Mouse (Mus musculus) CH12.LX (cell line): ENCODE data around the gene Tex35. TPM values are rescaled to one million over a fixed set of nuclear protein-coding genes. Genes with fewer than 3 reads are reported as not detected.

ENCODE experiments used
- DNase-seq: peaks from one replicate; pipeline ENCODE4 v3.0.0-alpha.2; 2013; ENCODE audit errors: extremely low read depth
- H3K27ac ChIP-seq: 2 replicates; pipeline ENCODE4 v1.5.1; 2012; ENCODE audit warnings: low read depth, mild to moderate bottlenecking, control low read depth, moderate library complexity; ENCODE audit not compliant: insufficient read depth
- H3K27me3 ChIP-seq: replicated peaks from 2 replicates; pipeline ENCODE3; 2012; ENCODE audit warnings: inconsistent platforms
- H3K36me3 ChIP-seq, 2 experiments: replicated peaks in 1 of 2; 2 replicates each; pipeline versions ENCODE3 to v1.6.1; 2012; ENCODE audit warnings: inconsistent platforms in 1 of 2, low read length in 1 of 2, mild to moderate bottlenecking in 1 of 2, mixed read lengths in 1 of 2, moderate library complexity in 1 of 2; ENCODE audit not compliant: control insufficient read depth in 1 of 2, insufficient read depth in 1 of 2
- H3K4me1 ChIP-seq, 2 experiments: 2 replicates each; pipeline ENCODE4 v1.6.1; 2012; ENCODE audit warnings: inconsistent platforms in 1 of 2, moderate library complexity in 1 of 2; ENCODE audit not compliant: insufficient read depth in 2 of 2, control insufficient read depth in 1 of 2
- H3K4me2 ChIP-seq: 2 replicates; pipeline ENCODE4 v1.6.1; 2012; ENCODE audit warnings: low read depth, mild to moderate bottlenecking, control low read depth; ENCODE audit not compliant: poor library complexity, insufficient read depth, severe bottlenecking
- H3K4me3 ChIP-seq, 3 experiments: fragments of 150-350 bp in 1 of 3; sonication (generic) in 1 of 3; replicated peaks in 1 of 3; 2 replicates each; pipeline versions ENCODE3 to v1.5.1; 2011 to 2012; ENCODE audit warnings: low read depth in 2 of 3, low read length in 2 of 3, mild to moderate bottlenecking in 2 of 3, moderate library complexity in 2 of 3, control low read depth in 1 of 3, improper control_type of control experiment in 1 of 3, inconsistent platforms in 1 of 3, mixed read lengths in 1 of 3; ENCODE audit not compliant: poor library complexity in 1 of 3
- H3K79me2 ChIP-seq: replicated peaks from 2 replicates; pipeline ENCODE4 v1.6.1; 2012; ENCODE audit warnings: mild to moderate bottlenecking, moderate library complexity; ENCODE audit not compliant: control insufficient read depth, poor library complexity, insufficient read depth, severe bottlenecking; ENCODE audit errors: extremely low read depth
- H3K9ac ChIP-seq: 2 replicates; pipeline ENCODE4 v1.6.1; 2012; ENCODE audit warnings: low read depth, mild to moderate bottlenecking, control low read depth, moderate library complexity; ENCODE audit not compliant: insufficient read depth
- H3K9me3 ChIP-seq: replicated peaks from 2 replicates; pipeline ENCODE3; 2012; ENCODE audit warnings: low read length, inconsistent platforms, mixed read lengths
- BHLHE40 ChIP-seq: IDR thresholded peaks from 2 replicates; pipeline ENCODE4 v1.6.1; 2011; ENCODE audit warnings: mild to moderate bottlenecking, low read depth, low read length, improper control_type of control experiment
- EP300 ChIP-seq: IDR thresholded peaks from 2 replicates; pipeline ENCODE4 v1.6.1; 2011; ENCODE audit warnings: low read length, improper control_type of control experiment
- GABPA ChIP-seq: IDR thresholded peaks from 2 replicates; pipeline ENCODE4 v1.6.1; 2012; ENCODE audit warnings: low read depth, low read length, improper control_type of control experiment, inconsistent platforms; ENCODE audit not compliant: insufficient replicate concordance
- POLR2A ChIP-seq: IDR thresholded peaks from 2 replicates; pipeline ENCODE4 v1.6.1; 2011; ENCODE audit warnings: low read depth, mild to moderate bottlenecking, improper control_type of control experiment, low read length
- RAD21 ChIP-seq: IDR thresholded peaks from 2 replicates; pipeline ENCODE4 v1.6.1; 2011; ENCODE audit warnings: low read depth, mild to moderate bottlenecking, low read length, improper control_type of control experiment, moderate library complexity
- RCOR1 ChIP-seq: conservative IDR thresholded peaks from 2 replicates; pipeline ENCODE4 v1.6.1; 2012; ENCODE audit warnings: low read depth, mild to moderate bottlenecking, inconsistent platforms, low read length, improper control_type of control experiment
- SIN3A ChIP-seq: IDR thresholded peaks from 2 replicates; pipeline ENCODE4 v1.6.1; 2012; ENCODE audit warnings: low read length, improper control_type of control experiment, inconsistent platforms
- TBP ChIP-seq: conservative IDR thresholded peaks from 2 replicates; pipeline ENCODE4 v1.6.1; 2011; ENCODE audit warnings: low read depth, low read length, improper control_type of control experiment
- TCF12 ChIP-seq: IDR thresholded peaks from 2 replicates; pipeline ENCODE4 v1.6.1; 2014; ENCODE audit warnings: low read depth, mild to moderate bottlenecking, inconsistent platforms, low read length, improper control_type of control experiment
- USF1 ChIP-seq: IDR thresholded peaks from 2 replicates; pipeline ENCODE4 v1.6.1; 2014; ENCODE audit warnings: low read depth, mild to moderate bottlenecking, inconsistent platforms, low read length, improper control_type of control experiment
- USF2 ChIP-seq: conservative IDR thresholded peaks from 2 replicates; pipeline ENCODE4 v1.6.1; 2011; ENCODE audit warnings: low read depth, low read length, improper control_type of control experiment
- ZKSCAN1 ChIP-seq: IDR thresholded peaks from 2 replicates; pipeline ENCODE4 v1.6.1; 2012; ENCODE audit warnings: low read depth, inconsistent platforms, low read length, improper control_type of control experiment, borderline replicate concordance
- ZNF384 ChIP-seq: IDR thresholded peaks from 2 replicates; pipeline ENCODE4 v1.6.1; 2012; ENCODE audit warnings: low read depth, low read length, improper control_type of control experiment, inconsistent platforms
- dilution Hi-C: fragments of 300-500 bp; cut with MboI; formaldehyde crosslinking; loops from 2 replicates; pipeline ENCODE4 v1.14.3; 2020; ENCODE audit warnings: low sequenced_read_pairs; ENCODE audit not compliant: extremely low pct_unique_long_range_greater_than_20kb, extremely low pct_ligation_motif_present
- in situ Hi-C: fragments of 300-500 bp; cut with MboI; formaldehyde crosslinking; loops from 3 replicates; pipeline ENCODE4 v1.14.3; 2019; ENCODE audit warnings: low sequenced_read_pairs, low pct_ligation_motif_present, low pct_unique_long_range_greater_than_20kb, mixed read lengths
- polyA plus RNA-seq: library from polyadenylated mRNA; unstranded; fragments of >175 nt; gene quantifications from 2 replicates; pipeline ENCODE4 v1.2.1, GENCODE M21; 2012; ENCODE audit warnings: low read depth; ENCODE audit not compliant: insufficient read length
- total RNA-seq, 2 experiments: library from RNA; depleted of rRNA; stranded (reverse); fragments of 300-350 nt in 1 of 2; fragments of >200 nt in 1 of 2; gene quantifications; 2 replicates each; pipeline ENCODE4 v1.2.3; 2012 to 2014

Gene Tex35
- total and polyA plus RNA-seq, 3 experiments, result 0.87 to 3.3 (median 1.3) TPM

DNA sequence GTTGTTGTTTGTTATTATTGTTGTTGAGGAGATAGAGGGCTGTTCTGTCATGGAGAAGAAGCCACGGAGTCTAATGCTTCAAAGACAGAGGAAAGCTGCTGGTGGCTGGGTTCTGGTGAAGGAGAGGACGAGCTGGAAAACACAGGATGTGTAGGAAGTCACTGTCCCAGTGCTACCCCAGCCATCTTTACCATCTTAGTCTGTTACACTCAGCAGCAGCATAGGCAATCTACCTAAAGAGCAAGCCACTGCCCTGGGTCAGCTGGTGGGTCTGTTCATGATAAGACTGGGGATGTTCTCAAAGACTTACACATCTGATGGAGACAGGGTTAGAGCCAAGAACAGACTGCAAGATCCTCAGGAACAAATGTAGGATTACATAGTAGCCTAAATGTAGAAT, 58.6 kb downstream of the Tex35 start:
- in situ Hi-C loops (loop anchor here (5.0 kb wide), 2 partner anchors 53 to 118 kb away; no protein-coding TSS in a partner anchor), dilution Hi-C loops (no loop called here)
- Histone ChIP-seq H3K9me3 (no peaks in the 10 kb centered on the region), H3K27ac (peak overlapping the region; percentile 95), H3K4me2 (no peak overlapping the region), H3K36me3 (peaks cover 9 to 13% of the 10 kb centered on the region in 2 experiments), H3K79me2 (no peaks in the 10 kb centered on the region), H3K9ac (peak overlapping the region; percentile 70; the same call in 1 of the 2 replicates), H3K4me1 (peaks cover 34 to 65% of the 10 kb centered on the region in 2 experiments), H3K27me3 (no peaks in the 10 kb centered on the region), H3K4me3 (no peak overlapping the region)
- TF ChIP-seq TBP (no peak), EP300 (no peak), USF1 (no peak), SIN3A (no peak), ZNF384 (no peak), POLR2A (no peak), TCF12 (no peak), RAD21 (no peak), BHLHE40 (no peak), GABPA (no peak), ZKSCAN1 (no peak), USF2 (no peak), RCOR1 (no peak)
- no peak for DNase-seq

Other genes with a start within 250 kb of the Tex35 start
- 149 and 174 TPM in 2 replicates for gene Ralgps2, start 169.1 kb downstream of the Tex35 start, total RNA-seq (2012; rRNA removed)
- 65.1 and 71.8 TPM in 2 replicates for gene Ralgps2, start 169.1 kb downstream of the Tex35 start, total RNA-seq (2014; rRNA removed)
- 133 and 137 TPM in 2 replicates for gene Ralgps2, start 169.1 kb downstream of the Tex35 start, polyA plus RNA-seq